Mouse (Mus musculus): Measurements from ENCODE around the gene Krt80.

DNA sequence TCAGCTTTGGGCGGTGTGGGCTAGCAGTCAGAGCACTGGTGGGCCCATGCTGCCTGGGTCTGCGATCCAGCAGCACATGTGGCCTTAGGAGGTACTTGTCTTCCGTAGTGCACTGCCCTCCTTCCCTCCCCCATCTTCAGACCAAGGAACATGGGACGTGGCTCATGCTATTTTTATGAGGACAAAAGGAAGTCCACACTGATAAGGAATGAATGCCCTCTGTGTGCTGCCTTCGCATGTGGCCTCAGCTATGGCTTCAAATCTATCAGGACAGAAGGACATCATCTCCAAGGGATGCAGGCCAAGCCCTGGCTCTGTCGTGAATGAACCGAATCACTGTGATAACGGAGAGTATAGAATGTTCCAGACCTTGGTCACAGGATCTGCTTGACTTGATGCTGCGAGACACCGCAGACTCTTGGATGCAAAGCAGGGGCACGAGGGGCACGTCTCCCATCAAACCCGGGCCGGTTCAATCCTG, 70.4 kb downstream of the Krt80 start:
- no peak for TF ChIP-seq CTCF (IDR thresholded peaks at IDR 0.05; ENCODE audit: borderline replicate concordance, control insufficient read depth, extremely low read depth, insufficient read depth, low read length, poor library complexity)
- TF ChIP-seq POLR2A (IDR thresholded peaks at IDR 0.05; ENCODE audit: control insufficient read depth, extremely low read depth, insufficient read depth, low read length, poor library complexity), result no peak

Data from thymus, adult 2 months (tissue).